Mouse (Mus musculus) Muller cell, postnatal 12 days (primary cell): ENCODE measurements at regions not wholly inside any gene's neighbourhood (a gene's known extent, or its start where the extent isn't known, plus 50 kb on each side); places are given as distances from the start of the nearest gene placed in this dataset.

Experiments
- DNase-seq: peaks from one replicate; pipeline ENCODE4 v3.0.0-alpha.2; 2015; ENCODE audit errors: inconsistent ontology term

DNA sequence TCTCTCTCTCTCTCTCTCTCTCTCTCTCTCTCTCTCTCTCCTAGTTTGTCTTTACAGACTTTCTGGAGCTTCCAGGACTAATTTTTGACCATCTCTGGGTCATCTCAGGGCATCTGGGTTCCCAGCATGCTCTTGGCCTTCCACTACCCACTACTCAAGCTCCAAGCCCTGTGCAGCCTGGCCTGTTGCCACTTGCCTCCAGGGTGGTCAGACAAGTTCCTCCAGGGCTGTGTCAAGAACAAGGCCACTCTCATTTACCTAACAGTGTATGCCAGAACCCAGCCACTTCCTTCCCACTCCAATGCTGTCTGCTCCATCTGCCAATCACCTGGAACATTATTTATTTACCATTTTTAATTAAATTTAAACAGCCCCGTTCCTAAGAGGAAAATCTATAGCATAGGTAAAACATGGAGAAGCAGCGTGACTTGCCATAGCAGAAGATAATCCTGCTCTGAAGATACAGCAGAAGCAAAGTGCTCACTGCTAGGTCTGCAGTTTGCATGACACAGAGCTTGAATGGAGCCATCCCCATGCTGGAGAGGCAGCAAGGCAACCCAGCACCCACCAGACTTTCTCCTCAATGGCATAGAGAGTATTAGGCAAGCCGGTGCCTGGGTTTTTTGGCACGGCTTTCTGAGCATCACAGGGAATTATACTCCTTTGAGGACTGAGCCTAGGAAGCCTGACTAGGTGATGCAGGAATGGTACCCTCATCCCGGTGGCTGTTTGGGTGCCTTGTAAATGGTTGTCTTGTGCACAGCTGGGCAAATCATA lies 54.0 kb downstream of the Foxi1 start:
- no peak for DNase-seq

DNA sequence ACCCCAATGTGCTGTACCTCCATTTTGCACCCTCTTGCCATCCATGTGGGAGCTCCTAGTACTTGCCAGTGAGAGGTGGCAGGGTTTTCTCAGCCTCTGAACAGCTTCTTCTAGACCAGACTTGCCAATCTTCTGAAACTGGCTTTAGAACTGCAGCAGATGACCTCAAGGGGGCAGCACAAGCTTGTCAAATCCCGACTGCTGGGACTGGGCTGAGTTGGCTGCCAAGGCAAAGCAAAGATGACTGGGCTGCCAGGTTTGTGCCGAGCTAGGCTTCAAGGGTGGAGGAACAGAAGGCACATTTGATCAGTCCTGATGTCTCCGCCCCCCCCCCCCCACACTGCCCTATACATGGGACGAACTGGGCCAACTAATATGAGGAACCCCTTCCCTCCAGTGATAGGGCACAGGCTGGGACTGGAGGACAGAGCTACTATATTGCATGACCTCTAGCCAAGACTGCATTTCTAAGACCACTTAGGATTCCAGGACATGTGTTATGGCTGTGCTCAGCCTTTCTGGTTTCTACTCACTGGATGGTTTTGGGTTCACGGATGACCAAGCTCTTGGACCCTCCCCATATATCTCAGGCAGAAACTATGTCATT lies 51.1 kb upstream of the 4930469K13Rik start:
- peak; percentile 67 for DNase-seq
